Mouse (Mus musculus) thymus, postnatal 36 days (tissue): Measurements from ENCODE around the gene Tysnd1.
A peak's percentile ranks its signal among the peaks of the same experiment; 100 is the strongest.

Experiments used
- DNase-seq, 2 experiments: peaks; one replicate each; pipeline ENCODE4 v3.0.0; 2022; ENCODE audit warnings: mixed read lengths in 2 of 2

The Tysnd1 gene

GRCm38 (mm10) chr10:61741306-61741705 lies 46.0 kb downstream of the Tysnd1 start:
- DNase-seq = no peak

- DNase-seq = no peak
These were observed 46.6 kb downstream of the Tysnd1 start for GRCm38 (mm10) chr10:61741873-61742272.

- no peak for DNase-seq
These were observed 47.0 kb downstream of the Tysnd1 start for GRCm38 (mm10) chr10:61742336-61742735.

- DNase-seq = peak in 1 of 2 experiments; percentile 13
These were observed 49.8 kb downstream of the Tysnd1 start for GRCm38 (mm10) chr10:61745133-61745532.

- DNase-seq = no peak
These were observed 52.0 kb downstream of the Tysnd1 start for GRCm38 (mm10) chr10:61747302-61747701.

- no peak for DNase-seq
These were observed 54.7 kb downstream of the Tysnd1 start for GRCm38 (mm10) chr10:61750014-61750413.

GRCm38 (mm10) chr10:61751534-61752219 lies 56.4 kb downstream of the Tysnd1 start:
- DNase-seq = no peak
